Mouse (Mus musculus) liver, postnatal 0 days (tissue): Measurements from ENCODE around the gene Tango2.

Experiments
- CTCF ChIP-seq: sonication (generic); IDR thresholded peaks from 2 replicates; pipeline ENCODE4 v1.5.1; 2016; ENCODE audit warnings: antibody characterized with exemption, low read depth
- EP300 ChIP-seq: IDR thresholded peaks from 2 replicates; pipeline ENCODE4 v1.6.1; 2016; ENCODE audit warnings: antibody characterized with exemption, low read depth, mild to moderate bottlenecking

- TF ChIP-seq CTCF (no peak), EP300 (no peak)
Observed at GRCm38 (mm10) chr16:18394056-18394455, 46.2 kb upstream of the Tango2 start.
